Mouse (Mus musculus) hindbrain, embryonic 14.5 days (tissue): Measurements from ENCODE around the gene Cryba4. TPM values are rescaled to one million over a fixed set of nuclear protein-coding genes. Genes with fewer than 3 reads are reported as not detected.

ENCODE experiments used
- ATAC-seq: fragments of 200-750 bp; cut with Nextera tagmentation; 2 replicates; pipeline ENCODE4 v1.8.0; 2017; ENCODE audit warnings: moderate number of reproducible peaks, mild to moderate bottlenecking, moderate TSS enrichment, moderate library complexity; ENCODE audit not compliant: low FRiP score
- DNase-seq: peaks from one replicate; pipeline ENCODE4 v3.0.0-alpha.2; 2015; ENCODE audit warnings: low spot score
- H3K27ac ChIP-seq: fragments of 300-500 bp; sonication (generic); 2 replicates; pipeline ENCODE4 v1.5.1; 2014; ENCODE audit warnings: mild to moderate bottlenecking, moderate library complexity
- H3K27me3 ChIP-seq: fragments of 300-500 bp; sonication (generic); 2 replicates; pipeline ENCODE4 v1.6.1; 2014; ENCODE audit warnings: mild to moderate bottlenecking, low read length, mixed read lengths; ENCODE audit not compliant: control insufficient read depth, insufficient read depth
- H3K36me3 ChIP-seq: fragments of 300-500 bp; sonication (generic); replicated peaks from 2 replicates; pipeline ENCODE4 v1.6.1; 2014; ENCODE audit not compliant: control insufficient read depth, insufficient read depth
- H3K4me1 ChIP-seq: fragments of 300-500 bp; sonication (generic); replicated peaks from 2 replicates; pipeline ENCODE4 v1.6.1; 2014; ENCODE audit warnings: antibody characterized with exemption, low read length, mixed read lengths; ENCODE audit not compliant: control insufficient read depth, insufficient read depth
- H3K4me2 ChIP-seq: fragments of 300-500 bp; sonication (generic); replicated peaks from 2 replicates; pipeline ENCODE4 v1.6.1; 2014; ENCODE audit warnings: mild to moderate bottlenecking, moderate library complexity
- H3K4me3 ChIP-seq: fragments of 300-500 bp; sonication (generic); replicated peaks from 2 replicates; pipeline ENCODE4 v1.5.1; 2014; ENCODE audit warnings: mild to moderate bottlenecking, low read length
- H3K9ac ChIP-seq: fragments of 300-500 bp; sonication (generic); 2 replicates; pipeline ENCODE4 v1.6.1; 2014
- H3K9me3 ChIP-seq: fragments of 300-500 bp; sonication (generic); 2 replicates; pipeline ENCODE4 v1.6.1; 2016; ENCODE audit warnings: low read length; ENCODE audit not compliant: control insufficient read depth
- WGBS: fragments of 180-500 bp; shearing (Covaris S2); extraction: QIAGEN DNeasy Blood & Tissue Kit; methylation state at CpG from one replicate; pipeline ENCODE4 v1.1.7; 2014; 5-methylcytosine and 5-hydroxymethylcytosine counted together
- polyA plus RNA-seq: library from polyadenylated mRNA; unstranded; fragments of >200 nt; fragmentation: Nextera tagmentation; extraction: Ambion mirVana; gene quantifications from 2 replicates; pipeline ENCODE4 v1.2.1, GENCODE M21; 2014

The Cryba4 gene
- polyA plus RNA-seq, 1 experiment from 2014 or later = 3.2 TPM

GRCm38 (mm10) chr5:112215801-112216251 lies 36.5 kb downstream of the Cryba4 start:
- ATAC-seq (no peak), DNase-seq (no peak)
- H3K9ac ChIP-seq = peak overlapping the region; percentile 8
- H3K4me2 ChIP-seq = no peak overlapping the region; the same call in 1 of the 2 replicates
- peak overlapping the region; percentile 79 for H3K27ac ChIP-seq
- peaks cover 34% of the 10 kb centered on the region for H3K4me1 ChIP-seq
- no peak overlapping the region for H3K4me3 ChIP-seq
- H3K27me3 ChIP-seq = no peaks in the 10 kb centered on the region
- WGBS = 26% methylated on average over 9 of the region's 9 CpGs
- H3K36me3 ChIP-seq = peaks cover 29% of the 10 kb centered on the region
- H3K9me3 ChIP-seq = no peaks in the 10 kb centered on the region

DNA sequence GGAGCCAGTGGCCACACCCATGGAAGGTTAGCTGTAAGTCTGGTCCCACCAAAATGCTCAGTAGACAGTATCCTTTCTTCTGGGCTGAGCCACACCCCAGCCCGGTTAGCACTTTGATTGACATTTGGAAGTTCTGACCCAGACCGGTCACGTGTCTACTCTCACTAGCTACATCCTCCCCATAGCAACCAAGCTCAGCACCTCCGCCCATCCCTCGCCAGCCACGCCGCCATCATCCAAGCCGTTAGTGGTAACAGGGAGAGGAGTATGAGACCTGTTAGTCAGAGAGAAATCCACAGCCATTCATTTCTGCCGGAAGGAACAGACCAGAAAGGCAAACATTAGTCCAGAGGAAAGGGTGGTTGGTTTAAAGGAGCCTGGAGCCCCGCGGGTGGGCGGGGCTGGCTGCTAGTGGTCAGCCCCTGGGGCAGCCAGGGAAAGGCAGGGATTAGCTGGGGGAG lies 37.0 kb downstream of the Cryba4 start:
- Histone ChIP-seq H3K36me3 (peaks cover 24% of the 10 kb centered on the region), H3K27me3 (no peaks in the 10 kb centered on the region), H3K27ac (peak overlapping the region; percentile 79), H3K9ac (peak overlapping the region; percentile 8), H3K9me3 (no peaks in the 10 kb centered on the region), H3K4me2 (no peak overlapping the region; the same call in 1 of the 2 replicates), H3K4me1 (peaks cover 34% of the 10 kb centered on the region), H3K4me3 (no peak overlapping the region)
- DNase-seq (no peak), ATAC-seq (peak; percentile 12; the same call in 1 of the 2 replicates)
- 6% methylated on average over 12 of the region's 12 CpGs for WGBS

DNA sequence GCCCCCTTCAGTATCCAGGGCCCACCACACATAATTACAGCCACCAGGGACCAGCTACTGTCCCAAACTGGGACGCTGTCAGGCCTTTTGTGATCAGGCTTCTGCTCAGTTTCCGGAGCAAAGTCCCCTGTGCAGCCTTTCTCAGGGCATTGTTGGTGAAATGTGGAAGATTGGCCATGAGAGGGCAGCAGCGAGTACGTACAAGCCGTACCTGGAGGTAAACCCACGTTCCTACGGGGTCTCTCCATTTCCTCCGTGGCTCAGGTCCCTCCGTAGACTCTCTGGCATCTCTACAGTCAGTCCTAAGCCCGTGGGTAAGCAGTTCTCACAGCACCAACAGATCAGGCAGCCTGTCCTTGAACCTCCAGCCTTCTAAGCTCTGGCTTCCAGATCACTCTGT lies 37.9 kb downstream of the Cryba4 start:
- H3K4me1 ChIP-seq = peaks cover 34% of the 10 kb centered on the region

DNA sequence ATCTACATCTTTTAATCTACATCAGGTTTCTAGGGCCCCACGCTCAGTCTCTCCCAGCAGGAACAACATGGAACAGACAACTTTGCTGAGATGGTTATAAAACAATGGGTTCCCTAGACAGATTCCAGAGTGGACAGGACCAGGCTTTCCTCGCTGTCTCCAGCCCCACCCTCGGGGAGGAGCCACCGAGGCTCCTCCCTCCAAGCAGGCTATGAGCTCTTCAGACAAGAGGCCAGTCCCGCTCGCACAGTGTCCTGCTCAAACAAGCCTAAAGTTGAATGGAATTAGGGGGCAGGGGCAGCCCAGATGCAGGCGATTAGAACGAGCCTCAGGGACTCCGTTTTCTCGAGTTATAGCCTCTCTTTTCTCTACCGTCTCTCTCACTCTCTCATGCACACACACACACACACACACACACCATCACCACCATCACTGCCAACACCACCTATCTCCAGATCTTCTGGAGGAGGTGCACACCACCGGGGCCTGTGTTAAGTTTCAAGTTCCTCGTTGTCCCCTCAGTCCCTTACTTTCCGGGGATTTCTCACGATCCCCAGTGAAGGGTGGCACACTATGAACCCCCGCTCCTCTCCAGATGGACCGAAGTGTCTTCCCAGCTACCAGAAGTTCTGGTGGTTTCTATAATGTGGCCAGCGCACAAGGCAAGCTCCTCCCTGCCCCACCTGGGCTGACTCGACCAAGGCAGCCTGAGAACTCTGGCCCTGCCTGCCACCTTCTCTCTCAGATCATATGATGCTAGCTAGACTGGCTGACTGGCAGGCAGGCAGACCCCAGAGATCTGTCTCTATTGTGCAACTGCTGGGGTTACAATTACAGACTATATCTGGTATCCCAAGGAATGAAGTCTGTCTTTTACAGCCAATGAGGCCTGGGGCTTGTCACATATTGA lies 38.7 kb downstream of the Cryba4 start:
- Histone ChIP-seq H3K4me3 (no peak overlapping the region), H3K4me1 (peaks cover 31% of the 10 kb centered on the region)
- ATAC-seq = peak; percentile 55

More for the DNA sequence above, 37.9 kb downstream of the Cryba4 start:
- no peak overlapping the region for H3K9ac ChIP-seq
- peak overlapping the region; percentile 79 for H3K27ac ChIP-seq
- no peak overlapping the region for H3K4me3 ChIP-seq
- H3K27me3 ChIP-seq = no peaks in the 10 kb centered on the region
- peaks cover 15% of the 10 kb centered on the region for H3K36me3 ChIP-seq
- DNase-seq (peak; percentile 91), ATAC-seq (peak; percentile 25)
- H3K4me2 ChIP-seq = peak overlapping the region; percentile 19; the same call in 1 of the 2 replicates
- WGBS = 2% methylated on average over 10 of the region's 10 CpGs
- no peaks in the 10 kb centered on the region for H3K9me3 ChIP-seq

GRCm38 (mm10) chr5:112212711-112213264 lies 39.5 kb downstream of the Cryba4 start:
- Histone ChIP-seq H3K36me3 (no peaks in the 10 kb centered on the region), H3K4me2 (no peak overlapping the region), H3K9me3 (no peaks in the 10 kb centered on the region), H3K4me1 (peaks cover 28% of the 10 kb centered on the region), H3K4me3 (no peak overlapping the region), H3K9ac (no peak overlapping the region), H3K27me3 (no peaks in the 10 kb centered on the region), H3K27ac (peak overlapping the region; percentile 79)
- 52% methylated on average over 6 of the region's 6 CpGs for WGBS
- DNase-seq (no peak), ATAC-seq (no peak)

More for the DNA sequence above, 38.7 kb downstream of the Cryba4 start:
- 20% methylated on average over 19 of the region's 19 CpGs for WGBS
- no peak overlapping the region for H3K9ac ChIP-seq
- DNase-seq = peak; percentile 71
- H3K27ac ChIP-seq = peak overlapping the region; percentile 79
- no peaks in the 10 kb centered on the region for H3K9me3 ChIP-seq
- peaks cover 6% of the 10 kb centered on the region for H3K36me3 ChIP-seq
- peak overlapping the region; percentile 19 for H3K4me2 ChIP-seq
- H3K27me3 ChIP-seq = no peaks in the 10 kb centered on the region

DNA sequence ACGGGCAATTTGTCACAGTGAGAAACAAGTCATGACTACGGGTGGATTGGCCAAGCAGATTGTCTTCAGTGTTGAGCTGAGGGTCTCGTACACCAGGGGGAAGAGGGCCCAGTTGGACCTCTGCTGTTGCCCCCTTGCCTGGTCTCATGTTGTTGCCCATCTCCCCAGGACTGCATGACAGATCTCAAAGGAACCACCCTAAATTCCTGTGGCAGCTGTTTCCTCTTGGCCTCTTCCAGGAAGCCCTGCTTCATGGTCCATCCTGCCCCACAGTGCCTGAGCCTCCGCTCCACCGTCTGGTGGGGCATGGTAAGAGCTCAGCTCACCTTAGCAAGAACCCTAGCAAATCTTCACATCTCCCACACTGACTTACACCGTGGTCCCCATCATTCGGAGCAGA lies 40.4 kb downstream of the Cryba4 start:
- H3K4me2 ChIP-seq = no peak overlapping the region
- no peaks in the 10 kb centered on the region for H3K9me3 ChIP-seq
- ATAC-seq (no peak), DNase-seq (no peak)
- H3K9ac ChIP-seq = no peak overlapping the region
- WGBS = 89% methylated on average over 7 of the region's 7 CpGs
- H3K27me3 ChIP-seq = no peaks in the 10 kb centered on the region
- H3K27ac ChIP-seq = no peak overlapping the region
- H3K36me3 ChIP-seq = no peaks in the 10 kb centered on the region
- peaks cover 29% of the 10 kb centered on the region for H3K4me1 ChIP-seq
- H3K4me3 ChIP-seq = no peak overlapping the region

GRCm38 (mm10) chr5:112210104-112210503 lies 42.2 kb downstream of the Cryba4 start:
- Histone ChIP-seq H3K27me3 (no peaks in the 10 kb centered on the region), H3K9ac (no peak overlapping the region), H3K36me3 (no peaks in the 10 kb centered on the region), H3K4me2 (no peak overlapping the region), H3K4me1 (peaks cover 30% of the 10 kb centered on the region), H3K4me3 (no peak overlapping the region), H3K9me3 (no peaks in the 10 kb centered on the region), H3K27ac (no peak overlapping the region)
- no peak for ATAC-seq
- WGBS = 32% methylated on average over 8 of the region's 8 CpGs
- DNase-seq = peak; percentile 88

- Histone ChIP-seq H3K9me3 (no peaks in the 10 kb centered on the region), H3K4me2 (no peak overlapping the region), H3K4me3 (no peak overlapping the region), H3K9ac (no peak overlapping the region), H3K27ac (no peak overlapping the region), H3K27me3 (no peaks in the 10 kb centered on the region), H3K36me3 (no peaks in the 10 kb centered on the region), H3K4me1 (peaks cover 15% of the 10 kb centered on the region)
- 46% methylated on average over 4 of the region's 4 CpGs for WGBS
- ATAC-seq (no peak), DNase-seq (no peak)
These were observed 44.0 kb downstream of the Cryba4 start for GRCm38 (mm10) chr5:112208321-112208720.

GRCm38 (mm10) chr5:112206543-112207255 lies 45.6 kb downstream of the Cryba4 start:
- 0 out of 2 replicates have a peak, but pooled peaks cover 8% of the 10 kb centered on the region for H3K4me1 ChIP-seq
- H3K27ac ChIP-seq = no peak overlapping the region
- no peak overlapping the region for H3K4me3 ChIP-seq
- ATAC-seq = no peak
- H3K4me2 ChIP-seq = peak overlapping the region; percentile 4
- H3K9ac ChIP-seq = no peak overlapping the region
- WGBS = 34% methylated on average over 16 of the region's 16 CpGs
- no peaks in the 10 kb centered on the region for H3K36me3 ChIP-seq
- no peak for DNase-seq
- no peaks in the 10 kb centered on the region for H3K27me3 ChIP-seq
- H3K9me3 ChIP-seq = no peaks in the 10 kb centered on the region
